Mouse (Mus musculus) embryonic facial prominence, embryonic 15.5 days (tissue): Measurements from ENCODE around the gene Spink4. TPM values are rescaled to one million over a fixed set of nuclear protein-coding genes. Genes with fewer than 3 reads are reported as not detected.
"Not testable (repeated sequence)": the region's sequence is repeated elsewhere in the genome, so short reads cannot be mapped to it uniquely, and the experiment has no call there.

ENCODE experiments used
- ATAC-seq: fragments of 200-750 bp; cut with Nextera tagmentation; 2 replicates; pipeline ENCODE4 v1.8.0; 2017; ENCODE audit warnings: low read depth, moderate TSS enrichment; ENCODE audit not compliant: insufficient number of reproducible peaks, low FRiP score, low TSS enrichment
- H3K27ac ChIP-seq: fragments of 300-500 bp; sonication (generic); replicated peaks from 2 replicates; pipeline ENCODE4 v1.5.1; 2015; ENCODE audit warnings: mild to moderate bottlenecking, inconsistent platforms
- H3K27me3 ChIP-seq: fragments of 300-500 bp; sonication (generic); 2 replicates; pipeline ENCODE4 v1.6.1; 2015; ENCODE audit warnings: inconsistent platforms
- H3K36me3 ChIP-seq: fragments of 300-500 bp; sonication (generic); 2 replicates; pipeline ENCODE4 v1.6.1; 2015; ENCODE audit warnings: mild to moderate bottlenecking, inconsistent platforms
- H3K4me1 ChIP-seq: fragments of 300-500 bp; sonication (generic); 2 replicates; pipeline ENCODE4 v1.6.1; 2015; ENCODE audit warnings: inconsistent platforms
- H3K4me2 ChIP-seq: fragments of 300-500 bp; sonication (generic); replicated peaks from 2 replicates; pipeline ENCODE4 v1.6.1; 2015; ENCODE audit warnings: mild to moderate bottlenecking, inconsistent platforms
- H3K4me3 ChIP-seq: fragments of 300-500 bp; sonication (generic); replicated peaks from 2 replicates; pipeline ENCODE4 v1.5.1; 2015; ENCODE audit warnings: mild to moderate bottlenecking, inconsistent platforms
- H3K9ac ChIP-seq: fragments of 300-500 bp; sonication (generic); 2 replicates; pipeline ENCODE4 v1.6.1; 2015; ENCODE audit warnings: inconsistent platforms
- H3K9me3 ChIP-seq: fragments of 300-500 bp; sonication (generic); replicated peaks from 2 replicates; pipeline ENCODE4 v1.6.1; 2016; ENCODE audit warnings: inconsistent platforms
- WGBS: fragments of 180-500 bp; shearing (Covaris S2); methylation state at CpG from one replicate; pipeline ENCODE4 v1.1.7; 2015; 5-methylcytosine and 5-hydroxymethylcytosine counted together
- polyA plus RNA-seq: library from polyadenylated mRNA; unstranded; fragments of >200 nt; fragmentation: Nextera tagmentation; extraction: Ambion mirVana; gene quantifications from 2 replicates; pipeline ENCODE4 v1.2.1, GENCODE M21; 2015

Spink4 gene
- polyA plus RNA-seq, 1 experiment from 2014 or later: not detected

GRCm38 (mm10) chr4:40934369-40934768 lies 14.5 kb downstream of the Spink4 start:
- H3K9ac ChIP-seq, H3K4me3 ChIP-seq, H3K4me2 ChIP-seq, H3K9me3 ChIP-seq, H3K27me3 ChIP-seq, H3K4me1 ChIP-seq, ATAC-seq, H3K27ac ChIP-seq: not testable (repeated sequence)
- peaks cover 65% of the 10 kb centered on the region for H3K36me3 ChIP-seq
- WGBS: 90% methylated on average over 3 of the region's 3 CpGs

GRCm38 (mm10) chr4:40936175-40936839 lies 16.5 kb downstream of the Spink4 start:
- ATAC-seq: peak; percentile 74; the same call in 1 of the 2 replicates
- Histone ChIP-seq H3K9ac (no peak overlapping the region), H3K4me3 (no peak overlapping the region), H3K9me3 (0 out of 2 replicates have a peak, but pooled peaks cover 3% of the 10 kb centered on the region), H3K27ac (no peak overlapping the region), H3K36me3 (peaks cover 84% of the 10 kb centered on the region), H3K4me1 (no peaks in the 10 kb centered on the region), H3K27me3 (no peaks in the 10 kb centered on the region), H3K4me2 (no peak overlapping the region)
- WGBS: 84% methylated on average over 9 of the region's 9 CpGs

- no peaks in the 10 kb centered on the region for H3K27me3 ChIP-seq
- WGBS: 93% methylated on average over 5 of the region's 5 CpGs
- H3K4me1 ChIP-seq: no peaks in the 10 kb centered on the region
- H3K4me3 ChIP-seq: no peak overlapping the region
- no peak overlapping the region for H3K27ac ChIP-seq
- ATAC-seq: no peak
- H3K9me3 ChIP-seq: 0 out of 2 replicates have a peak, but pooled peaks cover 3% of the 10 kb centered on the region
- H3K36me3 ChIP-seq: peaks cover 90% of the 10 kb centered on the region
- H3K4me2 ChIP-seq: no peak overlapping the region
- H3K9ac ChIP-seq: no peak overlapping the region
Measured at GRCm38 (mm10) chr4:40938793-40939192, 18.9 kb downstream of the Spink4 start.

GRCm38 (mm10) chr4:40943651-40944050 lies 23.8 kb downstream of the Spink4 start:
- H3K4me2 ChIP-seq: no peak overlapping the region
- H3K27ac ChIP-seq: no peak overlapping the region
- H3K27me3 ChIP-seq: no peaks in the 10 kb centered on the region
- ATAC-seq: no peak
- no peak overlapping the region for H3K9ac ChIP-seq
- H3K4me1 ChIP-seq: peaks cover 11% of the 10 kb centered on the region
- 95% methylated on average over 5 of the region's 5 CpGs for WGBS
- H3K9me3 ChIP-seq: 0 out of 2 replicates have a peak, but pooled peaks cover 3% of the 10 kb centered on the region
- no peak overlapping the region for H3K4me3 ChIP-seq
- peaks cover 60% of the 10 kb centered on the region for H3K36me3 ChIP-seq

- H3K36me3 ChIP-seq: peaks cover 47% of the 10 kb centered on the region
- H3K4me3 ChIP-seq: peak overlapping the region; percentile 99
- no peaks in the 10 kb centered on the region for H3K9me3 ChIP-seq
- no peaks in the 10 kb centered on the region for H3K27me3 ChIP-seq
- H3K4me2 ChIP-seq: peak overlapping the region; percentile 55
- peak overlapping the region; percentile 71; the same call in 1 of the 2 replicates for H3K9ac ChIP-seq
- H3K27ac ChIP-seq: no peak overlapping the region
- H3K4me1 ChIP-seq: peaks cover 20% of the 10 kb centered on the region
- ATAC-seq: no peak
- 85% methylated on average over 7 of the region's 7 CpGs for WGBS
Measured at GRCm38 (mm10) chr4:40946516-40947121, 26.8 kb downstream of the Spink4 start.

GRCm38 (mm10) chr4:40947565-40948159 lies 27.8 kb downstream of the Spink4 start:
- peak overlapping the region; percentile 86 for H3K27ac ChIP-seq
- H3K9ac ChIP-seq: peak overlapping the region; percentile 71
- ATAC-seq: no peak; the same call in 1 of the 2 replicates
- H3K4me1 ChIP-seq: peaks cover 20% of the 10 kb centered on the region
- no peaks in the 10 kb centered on the region for H3K27me3 ChIP-seq
- under 1% methylated on average over 40 of the region's 40 CpGs for WGBS
- peaks cover 43% of the 10 kb centered on the region for H3K36me3 ChIP-seq
- no peaks in the 10 kb centered on the region for H3K9me3 ChIP-seq
- peak overlapping the region; percentile 55 for H3K4me2 ChIP-seq
- peak overlapping the region; percentile 99 for H3K4me3 ChIP-seq

- peak; percentile 99 for ATAC-seq
- peak within 1 kb of the TSS; percentile 86 for H3K27ac ChIP-seq
- peak within 1 kb of the TSS; percentile 72 for H3K4me2 ChIP-seq
- peaks cover 20% of the 10 kb centered on the region for H3K4me1 ChIP-seq
- WGBS: under 1% methylated on average over 50 of the region's 50 CpGs
- H3K4me3 ChIP-seq: peak within 1 kb of the TSS; percentile 99
- peak within 1 kb of the TSS; percentile 73 for H3K9ac ChIP-seq
- no peaks in the 10 kb centered on the region for H3K27me3 ChIP-seq
- H3K9me3 ChIP-seq: no peaks in the 10 kb centered on the region
- peaks cover 43% of the 10 kb centered on the region for H3K36me3 ChIP-seq
Measured at GRCm38 (mm10) chr4:40948160-40948708, 28.4 kb downstream of the Spink4 start, which contains the start of the genes Bag1 and Chmp5. Gene Bag1 (minus strand): TSS chr4:40948294. Gene Chmp5 (plus strand): TSS chr4:40948407.

GRCm38 (mm10) chr4:40953521-40953920 lies 33.7 kb downstream of the Spink4 start:
- Histone ChIP-seq H3K4me2 (no peak overlapping the region), H3K9me3 (no peaks in the 10 kb centered on the region), H3K27ac (no peak overlapping the region), H3K27me3 (no peaks in the 10 kb centered on the region), H3K36me3 (peaks cover 71% of the 10 kb centered on the region), H3K4me1 (peaks cover 9% of the 10 kb centered on the region), H3K9ac (no peak overlapping the region), H3K4me3 (no peak overlapping the region)
- 87% methylated on average over 1 of the region's 1 CpGs for WGBS
- no peak for ATAC-seq

- no peak overlapping the region for H3K9ac ChIP-seq
- WGBS: 88% methylated on average over 6 of the region's 6 CpGs
- peaks cover 85% of the 10 kb centered on the region for H3K36me3 ChIP-seq
Measured at GRCm38 (mm10) chr4:40955942-40956341, 36.1 kb downstream of the Spink4 start.

GRCm38 (mm10) chr4:40963536-40963935 lies 43.7 kb downstream of the Spink4 start:
- WGBS: 82% methylated on average over 3 of the region's 3 CpGs

More at GRCm38 (mm10) chr4:40955942-40956341, 36.1 kb downstream of the Spink4 start:
- Histone ChIP-seq H3K4me1 (no peaks in the 10 kb centered on the region), H3K9me3 (no peaks in the 10 kb centered on the region), H3K27ac (no peak overlapping the region), H3K27me3 (no peaks in the 10 kb centered on the region), H3K4me3 (no peak overlapping the region), H3K4me2 (no peak overlapping the region)
- no peak for ATAC-seq

GRCm38 (mm10) chr4:40969161-40969560 lies 49.3 kb downstream of the Spink4 start:
- no peaks in the 10 kb centered on the region for H3K9me3 ChIP-seq
- no peak overlapping the region for H3K4me3 ChIP-seq
- no peak overlapping the region for H3K9ac ChIP-seq
- H3K27me3 ChIP-seq: no peaks in the 10 kb centered on the region
- ATAC-seq: no peak
- no peak overlapping the region for H3K27ac ChIP-seq
- H3K4me2 ChIP-seq: no peak overlapping the region
- peaks cover 36% of the 10 kb centered on the region for H3K36me3 ChIP-seq
- 67% methylated on average over 4 of the region's 4 CpGs for WGBS
- peaks cover 21% of the 10 kb centered on the region for H3K4me1 ChIP-seq

More at GRCm38 (mm10) chr4:40963536-40963935, 43.7 kb downstream of the Spink4 start:
- Histone ChIP-seq H3K4me3 (no peak overlapping the region), H3K27ac (no peak overlapping the region), H3K9ac (no peak overlapping the region), H3K4me1 (no peaks in the 10 kb centered on the region), H3K36me3 (peaks cover 85% of the 10 kb centered on the region), H3K9me3 (no peaks in the 10 kb centered on the region), H3K27me3 (no peaks in the 10 kb centered on the region), H3K4me2 (no peak overlapping the region)
- ATAC-seq: no peak
